Mouse (Mus musculus) limb, embryonic 12.5 days (tissue): ENCODE measurements at regions not wholly inside any gene's neighbourhood (a gene's known extent, or its start where the extent isn't known, plus 50 kb on each side); places are given as distances from the start of the nearest gene placed in this dataset.

ENCODE experiments used
- ATAC-seq: fragments of 200-750 bp; cut with Nextera tagmentation; 2 replicates; pipeline ENCODE4 v1.8.0; 2017; ENCODE audit warnings: low read depth, moderate TSS enrichment; ENCODE audit not compliant: insufficient number of reproducible peaks, insufficient read depth, low FRiP score, low TSS enrichment
- H3K27ac ChIP-seq: fragments of 300-500 bp; sonication (generic); 2 replicates; pipeline ENCODE4 v1.5.1; 2016; ENCODE audit warnings: mild to moderate bottlenecking, moderate library complexity
- H3K27me3 ChIP-seq: fragments of 300-500 bp; sonication (generic); 2 replicates; pipeline ENCODE4 v1.6.1; 2016; ENCODE audit warnings: mild to moderate bottlenecking, moderate library complexity
- H3K36me3 ChIP-seq: fragments of 300-500 bp; sonication (generic); 2 replicates; pipeline ENCODE4 v1.6.1; 2016; ENCODE audit warnings: mild to moderate bottlenecking, moderate library complexity
- H3K4me1 ChIP-seq: fragments of 300-500 bp; sonication (generic); replicated peaks from 2 replicates; pipeline ENCODE4 v1.6.1; 2016
- H3K4me2 ChIP-seq: fragments of 300-500 bp; sonication (generic); 2 replicates; pipeline ENCODE4 v1.6.1; 2016; ENCODE audit warnings: mild to moderate bottlenecking, moderate library complexity
- H3K4me3 ChIP-seq: fragments of 300-500 bp; sonication (generic); replicated peaks from 2 replicates; pipeline ENCODE4 v1.5.1; 2016; ENCODE audit warnings: mild to moderate bottlenecking
- H3K9ac ChIP-seq: fragments of 300-500 bp; sonication (generic); replicated peaks from 2 replicates; pipeline ENCODE4 v1.6.1; 2016; ENCODE audit warnings: mild to moderate bottlenecking, moderate library complexity
- H3K9me3 ChIP-seq: fragments of 300-500 bp; sonication (generic); 2 replicates; pipeline ENCODE4 v1.6.1; 2016; ENCODE audit warnings: mild to moderate bottlenecking, moderate library complexity
- WGBS: fragments of 180-500 bp; shearing (Covaris S2); methylation state at CpG from one replicate; pipeline ENCODE4 v1.1.7; 2016; 5-methylcytosine and 5-hydroxymethylcytosine counted together

DNA sequence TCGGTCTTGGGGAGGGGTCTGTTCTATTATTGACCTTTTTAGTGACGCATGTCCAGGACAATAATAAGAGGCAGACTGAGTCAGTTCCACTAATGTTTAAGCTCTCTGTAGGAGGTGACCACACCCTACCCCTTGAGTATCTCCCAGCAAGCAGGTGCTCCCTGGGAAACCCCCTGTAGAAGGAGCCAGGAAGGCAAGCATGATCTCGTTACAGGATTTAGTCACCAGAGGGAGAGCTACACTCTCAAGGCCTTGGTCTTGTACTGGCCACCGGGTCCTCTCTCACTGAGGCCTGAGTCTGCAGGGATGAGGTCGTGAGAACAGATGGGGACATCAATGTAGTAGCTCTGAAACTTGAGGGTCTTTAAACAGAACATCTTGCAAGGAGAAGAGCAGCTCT lies 55.3 kb upstream of the Ccnd2 start:
- Histone ChIP-seq H3K27me3 (no peaks in the 10 kb centered on the region), H3K36me3 (no peaks in the 10 kb centered on the region)

DNA sequence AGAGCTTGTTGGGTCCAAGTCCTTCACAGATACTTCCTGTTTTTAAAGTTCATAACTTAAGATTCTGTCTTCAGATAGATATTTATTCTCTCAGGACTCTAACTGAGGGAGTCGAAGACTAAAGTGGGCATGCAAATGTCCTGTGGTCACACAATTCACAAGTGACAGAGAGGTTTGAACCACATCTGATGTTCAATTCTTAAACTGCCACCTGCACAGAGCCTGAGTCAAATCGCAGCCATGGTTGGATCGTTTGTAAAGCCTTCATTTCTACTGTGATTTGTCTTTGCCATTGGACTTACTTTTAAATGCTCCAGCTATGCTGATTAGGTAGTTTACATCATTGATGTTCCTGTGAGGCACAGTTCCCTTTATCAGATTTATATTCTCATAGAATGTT lies 61.4 kb upstream of the Ccnd2 start:
- Histone ChIP-seq H3K9me3 (no peaks in the 10 kb centered on the region), H3K27me3 (no peaks in the 10 kb centered on the region), H3K4me2 (no peak overlapping the region), H3K36me3 (no peaks in the 10 kb centered on the region), H3K4me1 (peaks cover 21% of the 10 kb centered on the region), H3K9ac (no peak overlapping the region), H3K27ac (no peak overlapping the region), H3K4me3 (no peak overlapping the region)
- WGBS = 94% methylated on average over 3 of the region's 3 CpGs
- ATAC-seq = no peak

More for the DNA sequence above, 55.3 kb upstream of the Ccnd2 start:
- Histone ChIP-seq H3K9ac (no peak overlapping the region), H3K4me2 (no peak overlapping the region), H3K4me3 (no peak overlapping the region), H3K9me3 (no peaks in the 10 kb centered on the region), H3K4me1 (peaks cover 5% of the 10 kb centered on the region), H3K27ac (no peak overlapping the region)
- 75% methylated on average over 5 of the region's 5 CpGs for WGBS
- no peak for ATAC-seq

DNA sequence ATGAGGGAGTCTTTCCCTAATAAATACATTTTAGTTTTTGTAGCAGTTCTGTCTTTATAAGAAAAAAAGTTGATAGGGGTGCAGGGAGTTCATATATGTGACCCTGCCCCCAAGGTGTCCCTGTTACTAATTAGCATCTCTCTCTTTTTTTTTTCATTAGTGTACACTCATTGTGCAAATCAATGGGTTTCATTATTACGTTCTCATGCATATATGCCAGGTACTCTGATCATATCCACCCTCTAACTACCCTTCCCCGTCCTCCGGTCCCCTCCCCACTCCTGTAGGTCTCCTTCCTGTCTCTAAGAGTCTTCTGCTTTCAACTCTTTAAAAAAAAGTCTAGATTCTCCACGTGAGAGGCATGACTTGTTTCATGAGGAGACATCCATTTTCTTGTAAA lies 63.9 kb upstream of the Ccnd2 start:
- no peak overlapping the region for H3K9ac ChIP-seq
- no peak overlapping the region for H3K4me2 ChIP-seq
- no peaks in the 10 kb centered on the region for H3K9me3 ChIP-seq
- no peaks in the 10 kb centered on the region for H3K27me3 ChIP-seq
- H3K36me3 ChIP-seq = no peaks in the 10 kb centered on the region
- 56% methylated on average over 4 of the region's 4 CpGs for WGBS
- H3K27ac ChIP-seq = no peak overlapping the region
- no peak for ATAC-seq
- H3K4me3 ChIP-seq = no peak overlapping the region
- peaks cover 32% of the 10 kb centered on the region for H3K4me1 ChIP-seq

DNA sequence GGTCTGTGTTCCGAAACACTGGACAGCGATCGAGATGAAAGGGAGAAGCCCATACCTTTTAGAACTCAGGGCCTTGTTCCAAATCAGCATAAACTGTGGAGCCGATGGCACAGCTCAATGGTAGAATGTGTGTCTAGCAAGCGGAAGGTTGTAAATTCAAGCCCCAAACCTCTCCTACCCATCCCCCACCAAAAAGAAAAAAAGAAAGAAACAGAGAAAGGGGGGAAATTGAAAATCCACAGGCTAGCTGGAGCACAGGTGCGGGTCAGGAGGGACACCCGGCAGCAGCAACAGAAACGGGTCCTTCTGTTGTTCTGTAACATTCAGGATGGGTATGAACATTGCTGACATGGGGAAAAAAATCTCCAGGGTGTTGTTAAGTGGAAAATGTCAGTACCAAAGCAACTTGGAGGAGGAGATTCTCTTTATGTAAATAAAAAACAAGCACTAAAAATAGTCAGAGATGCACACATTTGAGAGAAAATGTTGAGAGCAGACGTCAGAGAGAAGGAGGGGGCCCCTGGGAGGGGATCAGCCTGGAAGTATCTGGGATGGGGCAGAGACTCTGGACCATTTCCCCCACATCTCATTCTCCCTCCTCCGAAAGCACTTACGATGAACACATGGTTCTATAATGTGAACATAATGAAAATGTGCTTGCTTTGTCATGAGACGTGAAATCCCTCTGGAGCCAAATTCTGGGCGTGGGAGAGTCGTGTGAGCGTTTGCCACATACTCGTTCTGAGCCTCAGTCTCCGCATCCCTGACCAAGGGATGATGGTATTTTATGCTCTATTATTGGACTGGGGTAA lies 66.8 kb upstream of the Ccnd2 start:
- peaks cover 34% of the 10 kb centered on the region for H3K4me1 ChIP-seq
- H3K27ac ChIP-seq = peak overlapping the region; percentile 53; the same call in 1 of the 2 replicates
- no peaks in the 10 kb centered on the region for H3K9me3 ChIP-seq
- 61% methylated on average over 17 of the region's 17 CpGs for WGBS
- no peak overlapping the region for H3K4me2 ChIP-seq
- no peak overlapping the region for H3K4me3 ChIP-seq
- no peak overlapping the region for H3K9ac ChIP-seq
- no peaks in the 10 kb centered on the region for H3K36me3 ChIP-seq
- no peak for ATAC-seq
- H3K27me3 ChIP-seq = no peaks in the 10 kb centered on the region

DNA sequence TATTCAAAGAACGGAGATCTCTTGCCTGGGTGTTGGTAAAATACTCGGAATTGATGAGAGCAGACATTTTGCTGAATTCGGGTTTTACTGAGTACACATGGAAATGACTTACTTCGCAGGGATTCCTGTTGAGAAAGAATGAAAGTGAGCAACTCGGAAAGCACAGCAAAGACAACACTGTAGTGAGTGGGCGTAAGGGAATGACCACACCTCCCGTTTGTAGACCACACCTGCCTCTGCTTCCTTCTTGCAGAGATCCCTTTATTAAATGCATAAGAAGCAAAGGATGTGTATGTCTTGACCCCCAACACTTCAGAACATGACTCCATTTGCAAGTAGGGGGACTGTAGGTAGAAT lies 67.4 kb upstream of the Ccnd2 start:
- Histone ChIP-seq H3K9ac (no peak overlapping the region), H3K27me3 (no peaks in the 10 kb centered on the region), H3K36me3 (no peaks in the 10 kb centered on the region), H3K4me2 (no peak overlapping the region), H3K9me3 (no peaks in the 10 kb centered on the region), H3K4me3 (no peak overlapping the region), H3K27ac (no peak overlapping the region), H3K4me1 (peaks cover 36% of the 10 kb centered on the region)
- WGBS = 77% methylated on average over 7 of the region's 7 CpGs
- ATAC-seq = no peak

DNA sequence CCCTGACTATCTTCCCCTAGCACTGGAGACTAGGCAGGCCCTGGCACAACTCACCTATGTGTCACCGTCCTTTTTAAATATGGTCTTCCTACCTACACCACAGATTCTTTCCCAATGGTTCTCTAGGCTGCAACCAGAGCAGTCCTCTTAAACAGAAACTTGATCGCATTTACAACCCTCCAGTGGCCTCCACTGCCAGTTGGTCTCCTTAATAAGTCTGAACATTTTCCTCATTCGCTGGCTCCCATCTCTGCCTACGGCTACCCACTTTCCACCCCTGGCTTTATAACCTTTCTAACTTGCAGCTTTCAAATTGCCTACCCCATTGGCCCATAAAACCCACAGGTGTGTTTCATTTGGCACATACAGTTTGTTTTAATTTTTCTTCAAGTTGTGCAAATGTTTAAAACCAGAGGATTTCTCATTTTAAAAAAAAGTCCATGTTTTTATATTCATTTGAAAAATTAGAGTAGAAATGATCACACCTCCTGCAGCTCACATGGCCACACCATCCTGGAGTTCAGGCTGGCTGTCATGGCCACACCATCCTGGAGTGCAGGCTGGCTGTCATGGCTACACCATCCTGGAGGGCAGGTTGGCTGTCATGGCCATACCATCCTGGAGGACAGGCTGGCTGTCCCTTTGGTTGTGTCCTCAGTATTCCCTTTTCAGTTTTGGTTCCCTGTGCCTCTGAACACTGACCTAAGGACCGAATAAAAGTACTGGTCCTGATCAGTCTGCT lies 74.4 kb upstream of the Ccnd2 start:
- H3K4me2 ChIP-seq = peak overlapping the region; percentile 27
- H3K9ac ChIP-seq = no peak overlapping the region
- no peak overlapping the region for H3K4me3 ChIP-seq
- peak; percentile 91 for ATAC-seq
- H3K9me3 ChIP-seq = no peaks in the 10 kb centered on the region
- H3K36me3 ChIP-seq = no peaks in the 10 kb centered on the region
- H3K4me1 ChIP-seq = peaks cover 41% of the 10 kb centered on the region
- H3K27ac ChIP-seq = peak overlapping the region; percentile 82
- H3K27me3 ChIP-seq = no peaks in the 10 kb centered on the region
- WGBS = 29% methylated on average over 5 of the region's 5 CpGs

DNA sequence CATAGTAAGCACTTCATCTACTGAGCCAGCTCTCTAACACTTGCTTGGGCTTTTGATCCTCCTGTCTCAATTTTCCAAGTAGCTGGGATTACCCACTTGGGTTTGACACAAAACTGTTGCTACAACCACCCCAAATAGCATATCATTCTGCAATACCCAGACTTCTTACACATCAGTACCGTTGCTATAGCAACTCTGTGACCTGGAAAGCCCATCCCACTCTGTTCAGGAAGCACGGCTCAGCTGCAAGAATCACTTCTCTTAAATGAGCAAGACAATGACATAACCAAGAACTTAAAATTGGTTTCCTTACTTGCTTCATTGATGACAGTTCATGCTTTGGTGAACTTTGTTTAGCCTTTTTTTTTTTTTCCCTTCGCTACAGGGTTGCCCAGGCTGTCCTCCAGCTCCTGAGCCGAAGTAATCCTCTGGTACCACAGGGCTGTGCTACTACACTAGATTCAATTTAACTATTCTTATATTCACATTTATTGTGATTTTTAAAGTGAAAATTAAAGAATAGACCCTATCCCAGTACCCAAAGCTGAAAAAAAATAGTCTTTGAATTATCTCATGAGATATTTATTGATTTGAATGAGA lies 84.6 kb upstream of the Ccnd2 start:
- ATAC-seq = no peak
- Histone ChIP-seq H3K27me3 (no peaks in the 10 kb centered on the region), H3K4me2 (no peak overlapping the region), H3K9me3 (0 out of 2 replicates have a peak, but pooled peaks cover 4% of the 10 kb centered on the region), H3K9ac (no peak overlapping the region), H3K36me3 (no peaks in the 10 kb centered on the region), H3K27ac (no peak overlapping the region), H3K4me3 (no peak overlapping the region), H3K4me1 (peaks cover 22% of the 10 kb centered on the region)
- WGBS = 79% methylated on average over 4 of the region's 4 CpGs

DNA sequence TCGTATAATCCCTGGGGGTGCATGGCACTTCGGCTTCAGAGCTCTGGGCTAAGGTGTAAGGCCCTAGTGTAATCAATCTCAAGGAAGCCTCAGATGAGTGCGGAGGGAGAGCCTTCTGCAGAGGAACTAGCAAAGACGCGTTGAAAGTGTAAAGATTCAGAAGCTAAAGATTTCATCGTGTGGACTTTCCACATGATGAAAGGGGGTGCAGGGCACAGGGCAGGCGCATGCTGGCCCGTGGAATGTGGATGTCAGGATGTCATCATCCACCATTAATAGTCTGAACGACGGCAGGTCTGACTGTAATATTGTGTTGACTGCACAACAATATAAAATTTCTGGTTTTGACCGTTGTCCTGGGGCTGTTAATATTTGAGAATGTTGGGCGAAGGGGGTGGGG lies 85.2 kb upstream of the Ccnd2 start:
- Histone ChIP-seq H3K27me3 (no peaks in the 10 kb centered on the region), H3K4me3 (no peak overlapping the region), H3K4me2 (no peak overlapping the region), H3K9ac (no peak overlapping the region), H3K4me1 (peaks cover 27% of the 10 kb centered on the region), H3K9me3 (0 out of 2 replicates have a peak, but pooled peaks cover 4% of the 10 kb centered on the region), H3K27ac (no peak overlapping the region), H3K36me3 (no peaks in the 10 kb centered on the region)
- 81% methylated on average over 12 of the region's 12 CpGs for WGBS
- no peak for ATAC-seq

DNA sequence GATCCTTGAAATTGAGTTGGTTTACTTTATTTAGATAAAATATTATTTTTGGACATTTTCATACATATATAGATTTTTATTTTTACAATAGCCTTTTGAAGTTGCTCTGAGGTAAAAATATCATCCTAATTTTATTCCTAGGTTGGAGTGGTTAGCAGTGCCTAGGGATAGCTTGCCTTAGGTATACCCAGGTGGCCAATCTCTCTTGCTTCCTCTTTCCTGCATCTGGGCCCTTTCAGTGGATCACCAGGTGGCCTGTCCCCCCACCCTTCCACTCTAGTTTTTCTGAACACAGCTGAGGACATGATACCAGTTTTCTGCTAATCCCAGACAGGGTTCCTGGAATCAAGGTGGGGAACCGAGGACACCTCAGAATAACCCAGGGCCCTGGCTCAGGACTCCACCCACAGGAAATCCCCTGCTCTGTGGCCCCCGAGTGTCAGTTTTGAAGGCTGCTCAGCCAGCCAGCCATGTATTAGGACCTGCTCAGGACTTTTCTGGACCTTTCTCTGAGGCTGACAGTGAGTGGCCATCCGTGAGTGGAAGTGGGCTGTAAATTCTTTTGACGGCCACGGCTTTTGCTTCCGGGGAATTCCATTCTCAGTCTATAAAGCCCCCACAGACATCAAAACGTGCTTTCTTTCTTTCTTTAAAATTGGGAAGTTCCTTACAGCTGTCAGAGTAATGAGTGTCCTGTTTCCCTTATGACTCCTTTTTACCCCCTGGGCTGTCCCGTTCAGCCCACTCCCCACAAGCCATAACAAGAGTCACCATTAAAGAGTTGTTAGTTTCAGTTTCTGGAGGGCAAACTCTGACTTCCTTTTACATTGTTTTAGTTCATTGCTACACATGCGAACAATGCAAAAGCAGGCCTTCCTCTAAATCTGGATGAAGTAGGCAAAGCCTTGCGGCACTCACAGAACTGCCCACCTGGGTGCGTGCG lies 87.8 kb upstream of the Ccnd2 start:
- peak overlapping the region; percentile 84 for H3K27ac ChIP-seq
- H3K4me1 ChIP-seq = peaks cover 30% of the 10 kb centered on the region
- no peaks in the 10 kb centered on the region for H3K27me3 ChIP-seq
- ATAC-seq = no peak
- H3K9ac ChIP-seq = no peak overlapping the region
- 50% methylated on average over 12 of the region's 12 CpGs for WGBS
- no peak overlapping the region for H3K4me3 ChIP-seq
- no peaks in the 10 kb centered on the region for H3K36me3 ChIP-seq
- no peak overlapping the region for H3K4me2 ChIP-seq
- 0 out of 2 replicates have a peak, but pooled peaks cover 4% of the 10 kb centered on the region for H3K9me3 ChIP-seq

DNA sequence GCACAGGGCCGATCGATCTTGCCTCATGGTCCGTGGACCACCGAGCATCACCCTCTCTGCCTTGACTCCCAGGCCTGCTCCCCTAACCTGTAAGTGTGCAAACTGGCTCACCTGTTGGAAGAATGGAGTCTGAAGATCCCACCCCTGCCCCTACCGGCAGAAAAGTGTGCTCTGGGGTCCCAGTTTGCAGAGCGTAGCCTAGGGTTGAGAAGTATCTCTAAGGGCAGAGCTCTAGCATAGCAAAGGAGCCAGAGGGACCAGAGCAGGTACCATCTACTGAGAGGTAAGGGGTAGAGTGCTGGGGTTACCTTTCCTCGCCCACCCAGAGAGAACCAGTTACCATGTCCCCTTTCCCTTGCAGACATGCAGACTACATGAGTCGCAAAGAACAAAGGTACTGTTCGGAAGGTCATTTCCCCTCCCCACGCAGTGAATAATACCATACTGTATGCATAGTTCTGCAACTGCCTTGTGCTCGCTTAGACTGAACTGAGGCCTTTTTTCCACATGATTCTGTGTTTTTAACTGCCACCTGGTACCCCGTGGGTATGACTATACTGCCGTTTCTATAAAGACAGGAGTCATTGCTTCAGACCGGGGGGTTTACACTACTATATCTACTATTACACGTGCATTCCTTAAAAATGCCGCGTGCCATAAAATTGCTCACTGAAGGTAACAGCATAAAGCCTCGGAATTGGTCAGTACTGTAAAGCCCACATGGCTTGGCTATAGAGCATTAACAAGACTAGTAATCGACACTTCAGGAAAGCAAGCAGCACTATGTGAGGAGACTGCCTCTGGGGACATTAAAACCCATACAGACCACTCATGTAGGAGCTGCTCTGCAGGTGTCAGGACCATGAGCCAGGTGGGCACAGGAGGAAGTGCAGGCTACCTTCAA lies 88.7 kb upstream of the Ccnd2 start:
- Histone ChIP-seq H3K4me3 (no peak overlapping the region), H3K27ac (peak overlapping the region; percentile 84), H3K4me2 (no peak overlapping the region), H3K27me3 (no peaks in the 10 kb centered on the region), H3K4me1 (peaks cover 30% of the 10 kb centered on the region), H3K36me3 (no peaks in the 10 kb centered on the region), H3K9me3 (no peaks in the 10 kb centered on the region), H3K9ac (no peak overlapping the region)
- 67% methylated on average over 19 of the region's 19 CpGs for WGBS
- peak; percentile 73; the same call in 1 of the 2 replicates for ATAC-seq
